Mouse (Mus musculus): Measurements from ENCODE around the gene Olfr1359.

Olfr1359 gene

GRCm38 (mm10) chr13:21727948-21728572 is 30.1 kb downstream of the Olfr1359 start:
- no peak for DNase-seq (ENCODE audit: low read depth)

GRCm38 (mm10) chr13:21729544-21729943 is 31.6 kb downstream of the Olfr1359 start:
- DNase-seq (ENCODE audit: low read depth) = no peak

GRCm38 (mm10) chr13:21733466-21733865 is 35.6 kb downstream of the Olfr1359 start:
- DNase-seq (ENCODE audit: low read depth) = peak; percentile 17

GRCm38 (mm10) chr13:21734010-21734905 is 36.3 kb downstream of the Olfr1359 start:
- peak; percentile 91 for DNase-seq (ENCODE audit: low read depth)

GRCm38 (mm10) chr13:21734906-21735767 is 37.2 kb downstream of the Olfr1359 start, which contains the start of gene Hist1h4j:
TSS of gene Hist1h4j (plus strand) at chr13:21735064.
- peak; percentile 86 for DNase-seq (ENCODE audit: low read depth)

- DNase-seq (ENCODE audit: low read depth) = no peak
Measured at GRCm38 (mm10) chr13:21745006-21745405, 47.1 kb downstream of the Olfr1359 start.

- DNase-seq (ENCODE audit: low read depth) = peak; percentile 26
Measured at GRCm38 (mm10) chr13:21749387-21750158, 51.7 kb downstream of the Olfr1359 start.

GRCm38 (mm10) chr13:21750159-21751017 is 52.5 kb downstream of the Olfr1359 start, which contains the start of gene Hist1h4k:
TSS of gene Hist1h4k (minus strand) at chr13:21750505.
- DNase-seq (ENCODE audit: low read depth) = peak; percentile 91

GRCm38 (mm10) chr13:21751417-21751816 is 53.5 kb downstream of the Olfr1359 start:
- DNase-seq (ENCODE audit: low read depth) = no peak

- DNase-seq (ENCODE audit: low read depth) = no peak
Measured at GRCm38 (mm10) chr13:21751827-21752226, 53.9 kb downstream of the Olfr1359 start.

- DNase-seq (ENCODE audit: low read depth) = no peak
Measured at GRCm38 (mm10) chr13:21752356-21752755, 54.4 kb downstream of the Olfr1359 start.

GRCm38 (mm10) chr13:21753051-21753523 is 55.2 kb downstream of the Olfr1359 start:
- DNase-seq (ENCODE audit: low read depth) = peak; percentile 13

- DNase-seq (ENCODE audit: low read depth) = peak; percentile 83
Measured at GRCm38 (mm10) chr13:21753524-21754285, 55.8 kb downstream of the Olfr1359 start, which contains the start of the genes Hist1h2ak and Hist1h2bn. TSS of gene Hist1h2ak (minus strand) at chr13:21753827. TSS of gene Hist1h2bn (plus strand) at chr13:21754123.

GRCm38 (mm10) chr13:21754294-21755001 is 56.5 kb downstream of the Olfr1359 start:
- peak; percentile 44 for DNase-seq (ENCODE audit: low read depth)

- DNase-seq (ENCODE audit: low read depth) = no peak
Measured at GRCm38 (mm10) chr13:21755707-21756106, 57.8 kb downstream of the Olfr1359 start.
